Mouse (Mus musculus) brain, embryonic 18.5 days (tissue): ENCODE measurements around the gene Zfp719.

Experiments used
- DNase-seq: peaks from one replicate; pipeline ENCODE4 v3.0.0-alpha.2; 2012; ENCODE audit warnings: low read depth, low spot score

Zfp719 gene

DNA sequence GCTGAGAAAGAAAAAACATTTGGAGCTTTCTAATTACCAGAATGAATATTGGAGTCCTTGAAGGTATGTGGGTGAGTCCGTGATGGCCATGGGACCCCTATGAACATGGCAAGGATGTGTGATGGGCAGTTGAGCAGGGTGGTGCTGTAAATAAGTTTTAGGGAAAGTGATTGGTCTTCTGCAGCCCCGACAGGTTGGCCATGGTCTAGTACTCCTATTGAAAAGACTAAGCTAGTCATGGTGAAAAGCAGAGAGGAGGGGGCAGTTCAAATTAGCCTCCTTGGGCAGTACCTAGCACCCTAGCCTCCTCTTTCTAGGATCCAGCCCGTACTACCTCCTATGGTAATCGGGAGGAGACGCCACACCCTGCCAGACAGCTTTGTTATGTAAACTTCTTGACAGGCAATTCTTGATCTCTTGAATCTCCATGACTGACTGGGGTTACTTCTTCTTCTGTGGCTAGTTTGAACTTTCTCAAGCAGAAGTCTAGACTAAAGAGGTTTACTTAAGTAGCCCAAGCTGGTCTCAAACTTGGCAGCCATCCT, 28.4 kb downstream of the Zfp719 start:
- no peak for DNase-seq

DNA sequence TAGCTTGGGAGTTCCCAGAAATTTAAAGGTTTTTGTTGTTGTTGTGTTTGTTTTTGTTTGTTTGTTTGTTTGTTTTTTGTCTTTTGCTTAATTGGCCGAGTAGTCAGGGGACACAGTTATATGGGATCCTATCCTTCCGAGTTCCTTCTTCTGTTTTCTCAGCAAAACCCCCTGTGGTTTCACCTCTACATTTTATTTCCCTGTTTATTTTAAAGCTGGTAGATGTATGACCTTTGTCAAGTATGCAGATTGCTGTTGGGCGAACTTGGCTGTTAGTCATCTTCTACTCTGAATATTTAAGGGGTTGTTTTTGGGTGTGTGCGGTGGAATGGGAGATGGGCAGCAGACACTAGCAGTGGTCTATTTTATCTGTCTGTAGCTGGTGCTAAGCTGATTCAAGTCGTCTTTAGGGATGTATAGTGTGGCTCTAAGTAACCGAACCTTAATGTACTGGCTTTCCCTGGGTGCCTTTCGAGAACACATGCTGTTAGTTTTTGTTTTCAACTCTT, 29.0 kb downstream of the Zfp719 start:
- DNase-seq = no peak

DNA sequence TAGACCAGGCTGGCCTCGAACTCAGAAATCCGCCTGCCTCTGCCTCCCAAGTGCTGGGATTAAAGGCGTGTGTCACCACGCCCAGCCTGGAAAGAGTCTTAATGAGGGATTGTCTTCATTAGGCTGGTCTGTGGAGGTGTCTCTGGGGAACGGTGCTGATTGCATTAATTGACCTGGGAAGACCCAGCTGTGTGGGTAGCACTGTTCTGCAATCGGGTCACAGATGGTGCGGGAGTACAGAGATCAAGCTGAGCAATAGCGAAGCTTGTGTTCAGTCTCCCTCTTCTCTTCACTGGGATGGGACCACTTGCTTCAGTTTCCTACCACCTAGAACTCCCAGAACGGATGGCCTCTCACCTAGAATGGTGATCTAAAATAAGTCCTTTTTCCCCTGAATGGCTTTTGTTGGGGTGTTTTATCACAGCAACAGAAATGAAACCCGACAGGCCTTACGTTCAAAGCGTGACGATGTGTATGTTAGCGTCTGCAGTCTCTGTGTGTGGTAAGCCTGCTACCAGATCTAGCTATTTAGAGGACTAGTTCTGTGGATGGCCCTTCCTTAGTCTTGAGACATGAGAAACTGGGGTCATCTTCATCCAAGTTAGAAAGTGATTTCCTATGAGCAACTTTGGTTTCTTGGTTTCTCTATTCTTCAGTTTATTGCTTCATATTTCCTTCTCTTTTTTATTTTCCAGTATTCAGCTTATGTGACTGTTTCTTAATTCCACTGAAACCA, 34.6 kb downstream of the Zfp719 start:
- DNase-seq = no peak

GRCm38 (mm10) chr7:43622927-43623326, 43.5 kb downstream of the Zfp719 start:
- no peak for DNase-seq

DNA sequence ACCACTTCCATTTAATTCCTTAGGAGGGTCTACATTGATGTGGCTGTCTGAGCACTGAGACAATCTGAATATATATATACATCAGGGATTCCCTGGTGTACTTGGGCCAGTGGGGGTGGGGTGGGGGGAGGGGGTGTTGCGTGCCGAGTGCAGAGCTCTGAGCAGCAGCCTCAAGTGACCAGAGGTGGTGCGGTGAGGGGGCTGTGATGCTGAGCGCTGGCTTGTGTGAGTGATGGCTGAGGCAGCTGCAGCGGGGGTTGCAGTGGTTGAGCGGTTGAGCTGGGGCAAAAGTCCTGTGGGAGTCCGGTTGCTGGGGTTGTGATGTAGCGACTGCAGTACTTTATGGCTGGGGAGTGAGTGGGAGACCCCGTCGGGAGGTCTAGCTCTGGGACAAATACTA, 44.4 kb downstream of the Zfp719 start:
- no peak for DNase-seq

- DNase-seq = no peak
Observed at GRCm38 (mm10) chr7:43625065-43625464, 45.7 kb downstream of the Zfp719 start.

- DNase-seq = no peak
Observed at GRCm38 (mm10) chr7:43625794-43626422, 46.5 kb downstream of the Zfp719 start.

- DNase-seq = no peak
Observed at GRCm38 (mm10) chr7:43633940-43634339, 54.5 kb downstream of the Zfp719 start.

DNA sequence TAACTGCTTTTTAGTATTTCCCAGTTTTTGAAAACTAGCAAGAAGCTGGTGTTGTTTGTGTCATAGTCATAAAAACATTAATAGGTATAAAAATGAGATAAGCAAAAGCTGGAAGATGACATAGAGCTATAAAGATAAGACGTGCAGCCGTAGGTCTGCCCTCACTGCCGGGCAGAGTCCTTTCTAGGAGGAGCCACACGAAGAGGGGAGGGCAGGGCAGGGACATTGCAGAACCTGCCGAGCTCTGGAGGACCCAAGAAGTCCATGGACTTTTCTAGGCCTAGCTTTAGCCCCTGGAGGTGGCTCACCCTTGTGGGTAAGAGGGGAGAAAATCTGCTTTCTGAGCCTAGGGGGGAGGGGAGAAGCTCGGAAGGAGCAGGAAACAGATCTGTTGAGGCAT, 55.1 kb downstream of the Zfp719 start, which contains the start of gene Ceacam18:
Gene Ceacam18 (plus strand): TSS at position 208 of the 400 bp plus-strand sequence.
- DNase-seq = no peak

DNA sequence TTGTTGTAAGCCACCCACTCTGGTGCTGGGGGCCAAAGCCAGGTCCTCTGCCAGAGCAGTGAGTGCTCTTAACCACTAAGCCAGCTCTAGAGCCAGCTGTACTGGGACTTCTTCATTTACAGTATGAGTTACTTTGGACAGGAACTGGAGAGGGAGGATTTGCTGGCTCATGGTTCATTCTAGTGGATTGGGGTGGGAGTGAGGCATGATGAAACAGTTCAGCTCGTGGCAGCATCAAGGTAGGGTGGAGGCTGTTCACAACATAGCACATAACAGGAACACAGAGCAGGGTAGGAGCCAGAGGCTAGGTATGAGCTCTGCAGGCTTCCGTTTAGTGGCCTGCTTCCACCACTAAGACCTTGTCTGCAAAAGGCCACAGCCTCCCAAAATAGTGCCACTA, 56.8 kb downstream of the Zfp719 start:
- no peak for DNase-seq

DNA sequence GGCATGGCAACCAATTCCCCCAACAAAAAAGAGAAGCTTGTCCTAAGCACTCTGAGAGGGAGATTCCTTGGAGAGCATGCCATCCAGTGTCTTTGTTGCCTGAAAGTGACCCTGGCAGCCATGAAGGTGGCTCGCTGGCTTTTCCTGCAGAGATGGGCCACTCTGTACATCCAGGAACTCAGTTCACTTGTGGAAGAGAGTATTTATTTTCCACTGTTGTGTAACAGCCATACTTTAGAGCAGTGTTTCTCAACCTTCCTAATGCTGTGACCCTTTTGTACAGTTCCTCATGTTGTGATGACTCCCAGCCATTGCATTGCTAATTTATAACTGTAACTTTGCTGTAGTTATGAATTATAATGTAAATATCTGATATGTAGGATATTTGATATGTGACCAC, 57.7 kb downstream of the Zfp719 start:
- DNase-seq = no peak

DNA sequence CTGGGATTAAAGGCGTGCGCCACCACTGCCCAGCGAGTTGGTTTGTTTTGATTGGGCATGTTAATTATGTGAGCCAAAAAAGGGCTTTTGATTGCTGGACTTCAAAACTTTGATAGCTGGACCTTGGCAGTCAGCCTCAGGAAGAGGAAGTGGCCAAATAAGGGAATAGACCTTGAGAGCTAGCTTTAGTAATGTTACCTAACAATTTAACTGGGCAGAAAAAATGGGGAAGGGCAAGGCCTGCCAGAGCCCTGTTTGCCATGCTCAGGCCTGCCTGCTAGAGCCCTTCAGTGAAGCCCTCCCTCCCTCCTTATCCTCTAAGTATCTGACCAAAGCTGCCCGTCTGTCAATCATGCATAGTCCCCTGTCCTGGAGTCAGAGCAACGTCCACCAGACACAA, 63.2 kb downstream of the Zfp719 start:
- DNase-seq = no peak
